1 mouse cellular context compared by ENCODE assay signal in the genomic region with DNA sequence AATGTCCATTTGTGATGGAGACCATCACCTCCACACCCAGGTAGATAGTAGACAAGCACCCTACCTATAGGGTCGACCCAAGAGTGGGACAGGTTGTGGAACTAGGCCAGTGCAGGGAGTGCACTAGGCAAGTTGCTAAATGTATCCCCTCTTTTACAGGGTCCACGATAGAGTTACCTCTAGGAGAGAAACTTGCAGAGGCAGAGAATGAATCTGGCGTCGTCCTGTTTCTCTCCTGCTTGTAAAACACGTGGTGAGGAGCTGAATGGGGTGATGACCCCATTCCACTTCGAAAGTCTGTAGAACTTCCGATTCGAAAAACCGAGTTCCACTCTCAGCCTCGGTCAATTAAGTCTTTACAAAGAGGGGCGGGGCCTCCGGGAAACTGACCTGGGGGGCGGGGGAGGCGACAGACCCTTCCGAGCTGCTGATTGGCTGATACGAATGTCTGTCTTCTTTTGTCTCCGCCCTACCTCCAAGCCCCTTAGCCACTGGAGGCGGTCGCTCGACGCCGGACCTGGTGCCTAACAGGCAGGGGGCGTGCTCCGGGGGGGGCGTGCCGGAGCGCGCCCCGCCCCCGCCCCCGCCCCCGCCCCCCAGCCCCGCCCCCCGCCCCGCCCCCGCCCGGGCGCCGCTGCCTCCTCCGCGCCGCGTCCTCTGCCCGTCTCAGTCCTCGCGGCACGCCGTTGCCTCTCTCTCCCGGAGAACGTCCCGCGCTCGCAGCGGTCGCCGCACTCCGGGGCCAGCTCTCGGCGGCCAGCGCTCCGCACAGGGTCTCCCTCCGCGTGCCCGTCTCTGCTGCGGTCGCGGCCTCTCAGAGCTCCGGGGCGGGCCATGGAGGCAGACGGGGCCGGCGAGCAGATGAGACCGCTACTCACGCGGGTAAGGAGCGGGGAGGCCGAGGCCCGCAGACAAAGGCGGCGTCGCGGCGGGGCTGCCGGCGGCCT.
TF ChIP-seq lines count a peak whose summit lies in the region.

No protein-coding gene starts in this region.

TF ChIP-seq in myocyte, 11 proteins besides CTCF, POLR2A, EP300 and RAD21 (continued from another document):
- TF ChIP-seq MAX (IDR thresholded peaks at IDR 0.05; ENCODE audit: low read depth) (peak; percentile 49), TCF12 (IDR thresholded peaks at IDR 0.05; ENCODE audit: insufficient read depth, poor library complexity, severe bottlenecking) (no peak), REST (IDR thresholded peaks at IDR 0.05; ENCODE audit: insufficient read depth, insufficient read length) (peak; percentile 57), MYOG (IDR thresholded peaks at IDR 0.05; ENCODE audit: control insufficient read depth in 1 of 3, insufficient read depth in 1 of 3, insufficient read length in 2 of 3, low read depth in 2 of 3) (peak in 1 of 3 experiments; percentile 29)
